Mouse (Mus musculus) splenic B cell, adult 2 months (primary cell): Measurements from ENCODE around the gene Fat2.

Experiments used
- DNase-seq: peaks from one replicate; pipeline ENCODE4 v3.0.0-alpha.2; 2011; ENCODE audit warnings: low read depth, low spot score
- H3K27me3 ChIP-seq: 2 replicates; pipeline ENCODE4 v1.6.1; 2012; ENCODE audit warnings: mild to moderate bottlenecking, low read length, moderate library complexity, mixed read lengths; ENCODE audit not compliant: control insufficient read depth, poor library complexity, insufficient read depth, severe bottlenecking
- H3K36me3 ChIP-seq: 2 replicates; pipeline ENCODE4 v1.6.1; 2012; ENCODE audit warnings: mild to moderate bottlenecking, low read length, moderate library complexity, mixed read lengths; ENCODE audit not compliant: control insufficient read depth, poor library complexity, insufficient read depth, severe bottlenecking

Fat2 gene

GRCm38 (mm10) chr11:55239496-55239895, 96.9 kb downstream of the Fat2 start:
- Histone ChIP-seq H3K27me3 (no peaks in the 10 kb centered on the region), H3K36me3 (no peaks in the 10 kb centered on the region)
- DNase-seq = no peak

GRCm38 (mm10) chr11:55236815-55237214, 99.5 kb downstream of the Fat2 start:
- H3K27me3 ChIP-seq = no peaks in the 10 kb centered on the region
- no peak for DNase-seq
- peaks cover under 1% of the 10 kb centered on the region; the same call in 1 of the 2 replicates for H3K36me3 ChIP-seq

- H3K36me3 ChIP-seq = peaks cover 5% of the 10 kb centered on the region
- no peak for DNase-seq
- H3K27me3 ChIP-seq = no peaks in the 10 kb centered on the region
Observed at GRCm38 (mm10) chr11:55234791-55235190, 101.6 kb downstream of the Fat2 start.

GRCm38 (mm10) chr11:55234288-55234687, 102.1 kb downstream of the Fat2 start:
- Histone ChIP-seq H3K27me3 (no peaks in the 10 kb centered on the region), H3K36me3 (peaks cover 5% of the 10 kb centered on the region)
- DNase-seq = no peak

GRCm38 (mm10) chr11:55231034-55231433, 105.3 kb downstream of the Fat2 start:
- H3K36me3 ChIP-seq = peaks cover 9% of the 10 kb centered on the region
- no peak for DNase-seq
- no peaks in the 10 kb centered on the region for H3K27me3 ChIP-seq

GRCm38 (mm10) chr11:55221306-55221705, 115.1 kb downstream of the Fat2 start:
- Histone ChIP-seq H3K27me3 (no peaks in the 10 kb centered on the region), H3K36me3 (no peaks in the 10 kb centered on the region; the same call in none of the 2 replicates)
- no peak for DNase-seq

- Histone ChIP-seq H3K36me3 (no peaks in the 10 kb centered on the region; the same call in none of the 2 replicates), H3K27me3 (no peaks in the 10 kb centered on the region)
- no peak for DNase-seq
Observed at GRCm38 (mm10) chr11:55218473-55218872, 117.9 kb downstream of the Fat2 start.

- DNase-seq = no peak
- Histone ChIP-seq H3K36me3 (no peaks in the 10 kb centered on the region; the same call in none of the 2 replicates), H3K27me3 (no peaks in the 10 kb centered on the region)
Observed at GRCm38 (mm10) chr11:55217880-55218279, 118.5 kb downstream of the Fat2 start.

- Histone ChIP-seq H3K36me3 (no peaks in the 10 kb centered on the region; the same call in none of the 2 replicates), H3K27me3 (no peaks in the 10 kb centered on the region)
- no peak for DNase-seq
Observed at GRCm38 (mm10) chr11:55217418-55217817, 118.9 kb downstream of the Fat2 start.

- no peak for DNase-seq
- no peaks in the 10 kb centered on the region for H3K27me3 ChIP-seq
- H3K36me3 ChIP-seq = no peaks in the 10 kb centered on the region; the same call in 1 of the 2 replicates
Observed at GRCm38 (mm10) chr11:55216830-55217229, 119.5 kb downstream of the Fat2 start.

- Histone ChIP-seq H3K36me3 (no peaks in the 10 kb centered on the region; the same call in 1 of the 2 replicates), H3K27me3 (no peaks in the 10 kb centered on the region)
- no peak for DNase-seq
Observed at GRCm38 (mm10) chr11:55216061-55216460, 120.3 kb downstream of the Fat2 start.

- Histone ChIP-seq H3K27me3 (no peaks in the 10 kb centered on the region), H3K36me3 (no peaks in the 10 kb centered on the region; the same call in 1 of the 2 replicates)
- no peak for DNase-seq
Observed at GRCm38 (mm10) chr11:55214978-55215377, 121.4 kb downstream of the Fat2 start.

- no peak for DNase-seq
- Histone ChIP-seq H3K27me3 (no peaks in the 10 kb centered on the region), H3K36me3 (no peaks in the 10 kb centered on the region; the same call in 1 of the 2 replicates)
Observed at GRCm38 (mm10) chr11:55214161-55214560, 122.2 kb downstream of the Fat2 start.

GRCm38 (mm10) chr11:55213518-55213917, 122.8 kb downstream of the Fat2 start:
- DNase-seq = no peak
- Histone ChIP-seq H3K27me3 (no peaks in the 10 kb centered on the region), H3K36me3 (no peaks in the 10 kb centered on the region; the same call in 1 of the 2 replicates)

GRCm38 (mm10) chr11:55209626-55210353, 126.6 kb downstream of the Fat2 start:
- H3K36me3 ChIP-seq = no peaks in the 10 kb centered on the region; the same call in 1 of the 2 replicates
- DNase-seq = no peak
- no peaks in the 10 kb centered on the region for H3K27me3 ChIP-seq
